Mouse (Mus musculus) heart, postnatal 10 days (tissue): ENCODE data around the gene Ripply2. TPM values are rescaled to one million over a fixed set of nuclear protein-coding genes. Genes with fewer than 3 reads are reported as not detected.

Source experiments
- DNase-seq, 2 experiments: peaks; one replicate each; pipeline ENCODE4 v3.0.0; 2021
- intact Hi-C: fragments of 180-260 bp; cut with DNase I; formaldehyde crosslinking; loops from one replicate; pipeline ENCODE4 v1.15.1; 2025
- total RNA-seq, 2 experiments: library from RNA; stranded (reverse); gene quantifications; 2 replicates each; pipeline ENCODE4 v1.2.3; 2021

Ripply2 gene
- total RNA-seq, 2 experiments from 2014 or later, result not detected

DNA sequence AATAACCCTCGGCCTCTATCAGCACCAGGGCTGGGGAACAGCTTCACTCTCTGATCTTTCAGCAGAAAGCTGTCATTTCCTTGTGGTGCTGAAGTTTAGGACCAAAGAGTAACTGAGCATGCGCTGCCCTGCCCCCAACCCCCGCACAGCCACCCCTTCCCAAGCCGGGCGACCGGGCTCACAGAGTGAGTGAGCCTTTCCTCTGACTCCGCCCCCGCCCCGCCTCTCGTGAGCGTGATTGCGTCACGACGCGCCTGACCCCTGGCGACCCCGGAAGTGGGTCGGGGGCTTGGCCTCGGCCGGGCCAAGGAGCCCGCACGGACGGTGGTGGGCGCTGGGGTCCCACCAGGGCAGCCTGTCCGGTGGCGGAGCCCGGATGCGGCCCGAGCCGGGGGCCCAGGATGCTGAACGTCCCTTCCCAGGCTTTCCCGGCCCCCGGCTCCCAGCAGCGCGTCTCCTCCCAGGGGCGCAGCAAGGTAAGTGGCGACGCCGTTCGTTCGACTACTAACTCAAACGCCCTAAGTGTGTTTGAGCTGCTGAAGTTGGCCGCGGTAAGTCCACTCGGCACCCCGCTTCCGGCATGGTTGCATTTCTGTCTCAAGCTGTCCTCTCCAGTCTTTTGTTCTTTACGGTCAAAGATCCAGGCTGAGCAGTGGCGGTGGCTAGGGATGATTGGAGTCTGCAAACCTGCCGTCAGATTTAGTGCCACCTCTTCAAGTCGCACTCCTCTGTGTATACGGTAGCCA lies 6.6 kb downstream of the Ripply2 start, which contains the start of gene Cyb5r4:
TSS of gene Cyb5r4 (plus strand) at position 237 of the 746 bp plus-strand sequence.
- peak; percentile 96 to 97 for DNase-seq
- intact Hi-C loops, result no loop called here

DNA sequence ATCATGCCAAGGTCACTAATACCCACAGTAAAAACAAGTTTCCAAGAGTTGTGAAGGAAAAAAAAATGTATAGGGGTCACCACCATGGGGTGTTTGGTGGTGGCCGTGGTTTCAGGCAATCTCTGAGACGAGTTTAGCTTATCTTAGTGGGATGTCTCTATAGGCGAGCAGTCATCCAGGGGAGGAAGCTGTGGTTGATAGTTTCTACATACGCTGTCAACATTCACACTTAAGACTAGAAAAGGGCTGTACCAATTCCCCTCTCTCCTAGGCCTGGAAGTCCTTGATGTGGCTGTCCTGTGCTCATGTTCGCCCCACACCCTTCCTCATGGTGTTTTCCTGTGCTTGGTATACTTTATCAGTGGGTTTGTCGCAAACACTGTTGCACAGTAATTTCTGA lies 10.4 kb downstream of the Ripply2 start:
- no peak for DNase-seq
- intact Hi-C loops, result loop anchor here (2.0 to 5.0 kb wide), 2 partner anchors 117 to 223 kb away; partner anchors contain the start of gene Mrap2

DNA sequence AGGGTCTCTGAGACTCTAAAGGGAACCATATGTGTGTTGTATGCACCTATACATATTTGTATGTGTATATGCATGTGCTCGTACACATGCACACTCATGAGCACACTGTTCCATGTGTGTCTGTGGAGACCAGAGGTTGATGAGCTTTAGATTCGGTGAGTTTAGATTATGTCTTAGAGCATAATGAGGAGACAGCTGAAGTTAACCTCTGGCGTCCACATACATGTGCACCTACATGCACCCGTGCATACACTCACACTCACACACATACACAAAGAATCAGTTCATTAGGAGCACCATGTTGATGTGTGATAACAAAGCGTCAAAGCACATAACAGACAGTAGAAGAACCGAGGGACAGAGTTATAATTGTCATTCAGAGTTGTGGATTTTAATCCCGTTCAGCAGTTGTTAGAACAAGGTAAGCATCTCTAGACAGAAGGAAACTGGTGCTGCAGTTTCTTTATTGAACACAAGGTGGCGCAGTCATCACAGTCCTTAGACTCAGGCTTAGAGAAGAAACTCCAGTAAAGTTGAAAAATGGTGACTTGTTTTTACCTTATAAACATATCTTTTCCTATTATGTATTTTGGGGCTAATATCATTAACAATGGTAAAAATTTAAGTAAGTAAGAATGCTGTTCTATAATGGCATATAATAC lies 12.2 kb downstream of the Ripply2 start:
- DNase-seq, result peak; percentile 60 to 68
- intact Hi-C loops, result loop anchor here (2.0 to 5.0 kb wide), 2 partner anchors 115 to 221 kb away; partner anchors contain the start of gene Mrap2

DNA sequence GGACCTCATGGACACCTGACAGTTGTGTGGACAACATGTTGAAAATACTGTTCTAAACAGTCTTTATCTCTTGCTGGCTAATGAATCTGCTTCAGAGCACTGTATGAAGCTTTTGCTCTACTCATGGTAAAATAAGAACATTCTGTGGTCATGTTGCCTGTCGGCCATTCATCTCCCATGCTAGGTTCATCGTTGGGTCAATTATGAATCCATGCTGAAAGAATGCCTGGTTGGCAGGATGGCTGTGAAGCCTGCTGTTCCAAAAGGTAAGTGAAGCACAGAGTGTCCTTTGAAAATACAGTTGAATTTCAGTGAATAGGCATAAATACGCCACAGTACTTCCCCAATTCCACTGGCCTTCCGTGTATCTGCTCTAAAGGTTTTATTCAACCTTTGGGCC lies 16.9 kb downstream of the Ripply2 start:
- DNase-seq, result peak in 1 of 2 experiments; percentile 8
- intact Hi-C loops, result no loop called here

DNA sequence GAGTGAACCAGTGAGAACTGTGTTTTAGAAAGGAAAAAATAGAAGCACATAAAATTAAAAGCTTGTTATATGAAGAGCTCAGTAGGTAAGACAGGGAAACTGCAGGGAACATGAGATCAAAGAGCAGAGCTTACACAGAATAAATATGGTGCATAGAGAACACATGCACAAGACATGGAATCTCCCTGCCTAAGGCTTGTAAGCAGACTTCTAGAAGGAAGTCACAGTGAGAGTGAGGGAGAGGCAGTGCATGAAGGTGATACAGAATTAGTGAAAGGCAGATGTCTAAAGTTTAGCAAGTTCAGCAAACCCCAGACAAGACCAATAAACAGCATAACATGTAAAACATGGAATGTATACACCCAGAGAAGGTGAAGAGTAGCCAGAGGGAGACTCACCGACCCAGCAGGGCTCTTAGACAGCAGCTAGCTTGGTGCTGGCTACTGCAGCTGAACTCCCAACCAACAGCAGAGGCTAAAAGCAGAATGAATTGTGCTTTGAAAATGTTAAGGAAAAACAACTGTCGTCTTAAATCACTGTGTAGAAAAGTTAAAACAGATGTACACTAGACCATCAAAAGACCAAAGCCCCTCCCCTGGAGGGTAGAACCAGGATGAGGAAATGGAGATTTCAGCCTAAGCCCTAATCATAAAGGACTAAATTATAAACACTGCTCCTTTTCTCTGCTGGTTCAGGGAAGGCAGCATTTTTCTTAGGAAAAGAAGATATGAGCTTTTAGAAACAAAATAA lies 19.7 kb downstream of the Ripply2 start:
- intact Hi-C loops, result no loop called here
- DNase-seq, result no peak

DNA sequence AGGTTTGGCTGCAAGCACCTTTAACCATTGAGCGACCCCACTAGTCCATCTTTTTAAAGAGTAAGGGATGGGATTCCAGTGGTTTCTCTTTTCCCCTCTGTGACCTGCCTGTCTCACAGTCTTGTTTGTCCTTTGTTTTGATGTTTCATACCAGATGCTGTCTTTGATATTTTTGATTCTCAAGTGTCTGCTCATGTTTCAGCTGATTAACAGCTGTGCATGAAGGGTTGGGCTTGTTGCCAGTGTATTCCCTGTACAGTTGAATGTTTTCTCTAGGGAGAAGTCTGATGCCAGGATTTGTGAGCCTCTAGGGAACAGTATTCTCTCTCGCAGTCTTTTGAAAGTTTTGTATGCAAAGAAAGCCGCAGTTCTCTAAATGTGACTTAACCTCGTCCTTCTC lies 34.1 kb downstream of the Ripply2 start:
- intact Hi-C loops, result no loop called here
- DNase-seq, result peak; percentile 41 to 47

DNA sequence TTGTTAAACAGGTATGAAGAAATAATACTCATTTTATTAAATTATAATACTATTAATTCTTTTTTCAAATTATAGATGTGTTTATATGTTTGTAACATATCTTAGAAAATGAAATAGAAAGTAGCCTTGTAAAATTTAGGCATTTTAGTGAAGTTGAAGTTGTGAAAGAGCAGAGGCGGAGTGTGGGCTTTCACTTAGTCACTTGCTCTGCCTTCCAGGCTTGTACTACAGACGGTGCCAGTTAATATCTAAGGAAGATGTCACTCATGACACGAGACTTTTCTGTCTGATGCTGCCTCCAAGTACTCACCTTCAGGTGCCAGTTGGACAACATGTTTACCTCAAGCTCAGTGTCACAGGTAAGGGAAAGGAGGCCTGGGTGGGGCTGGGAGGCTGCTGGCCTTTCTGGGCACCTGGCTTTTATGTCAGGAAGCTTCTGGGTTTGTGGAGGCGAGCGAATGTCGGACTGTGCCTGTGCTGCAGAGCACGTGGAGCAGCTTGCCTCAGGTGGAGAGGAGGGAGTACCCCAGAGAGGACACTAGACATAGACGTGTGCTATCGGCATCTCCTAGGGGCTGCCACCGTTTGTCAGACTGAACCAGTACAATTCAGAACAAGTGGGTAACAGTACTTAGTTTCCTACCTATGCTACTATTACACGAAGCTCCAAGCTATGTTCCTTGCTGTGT lies 40.4 kb downstream of the Ripply2 start:
- intact Hi-C loops, result no loop called here

DNA sequence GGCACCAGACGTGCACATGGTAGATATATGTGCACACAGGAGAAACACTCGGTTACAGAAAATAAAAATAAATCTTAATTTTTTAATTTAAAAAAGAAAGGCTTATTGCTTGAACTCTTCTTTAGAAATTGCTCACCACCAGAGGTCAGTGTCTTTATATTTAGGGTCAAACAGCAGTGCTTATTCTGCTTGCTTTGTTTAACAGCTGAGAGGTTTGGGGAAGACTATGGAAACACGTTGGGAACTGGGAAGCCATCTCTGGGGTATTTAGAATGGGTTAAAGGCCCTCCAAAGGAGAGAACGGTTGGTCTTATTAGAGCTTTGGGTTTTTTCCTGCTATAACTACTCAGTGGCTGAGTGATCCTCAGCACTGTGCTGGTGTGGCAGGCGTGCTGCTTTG lies 47.0 kb downstream of the Ripply2 start:
- no peak for DNase-seq
- intact Hi-C loops, result no loop called here

More for the DNA sequence above, 40.4 kb downstream of the Ripply2 start:
- no peak for DNase-seq

DNA sequence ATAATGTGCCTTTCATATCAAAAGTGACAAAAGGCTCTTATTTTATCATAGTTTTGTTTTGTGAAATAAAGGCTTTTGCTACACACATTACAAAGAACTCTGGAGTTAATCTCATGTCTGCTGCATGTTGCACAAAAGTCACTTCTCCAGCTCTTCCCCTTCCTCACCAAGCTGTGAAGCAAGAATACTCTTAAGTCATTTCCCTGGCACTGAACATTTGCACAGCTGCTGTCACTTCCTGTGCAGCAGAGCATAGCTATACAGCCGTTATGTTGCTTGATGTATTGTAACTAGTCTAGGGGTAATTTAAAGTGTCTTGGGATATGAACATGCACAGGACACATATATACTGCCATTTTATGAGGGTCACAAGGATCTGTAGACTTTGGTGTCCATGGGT lies 52.8 kb downstream of the Ripply2 start:
- DNase-seq, result no peak
- intact Hi-C loops, result no loop called here

Other genes starting within 250 kb of the Ripply2 start
- gene Snap91, start 134.9 kb upstream of the Ripply2 start, total RNA-seq, result 10 to 100 TPM; 35.1 to 40.7 TPM
- gene Cyb5r4, start 6.5 kb downstream of the Ripply2 start, total RNA-seq, result 10 to 100 TPM; 27.2 to 29.3 TPM
- 1 to 10 TPM in 1 of 2 experiments, under 1 TPM in 1; 0.57 to 4.3 TPM for gene Mrap2, start 128.8 kb downstream of the Ripply2 start, total RNA-seq
- 1 to 10 TPM; 4.1 to 5.7 TPM for gene Cep162, start 240.0 kb downstream of the Ripply2 start, total RNA-seq